Mouse (Mus musculus) kidney, embryonic 16.5 days (tissue): ENCODE results near the gene A4galt. TPM values are rescaled to one million over a fixed set of nuclear protein-coding genes. Genes with fewer than 3 reads are reported as not detected.
A peak's percentile ranks its signal among the peaks of the same experiment; 100 is the strongest.

Experiments used
- ATAC-seq: fragments of 200-750 bp; cut with Nextera tagmentation; 2 replicates; pipeline ENCODE4 v1.8.0; 2017; ENCODE audit warnings: moderate TSS enrichment; ENCODE audit not compliant: low FRiP score, low TSS enrichment
- H3K27ac ChIP-seq: fragments of 300-500 bp; sonication (generic); 2 replicates; pipeline ENCODE4 v1.5.1; 2014; ENCODE audit warnings: low read length
- H3K27me3 ChIP-seq: fragments of 300-500 bp; sonication (generic); 2 replicates; pipeline ENCODE4 v1.6.1; 2014; ENCODE audit warnings: low read length, control low read depth, mixed read lengths; ENCODE audit not compliant: insufficient read depth
- H3K36me3 ChIP-seq: fragments of 300-500 bp; sonication (generic); 2 replicates; pipeline ENCODE4 v1.6.1; 2014; ENCODE audit warnings: low read length, control low read depth, mixed read lengths; ENCODE audit not compliant: insufficient read depth
- H3K4me1 ChIP-seq: fragments of 300-500 bp; sonication (generic); 2 replicates; pipeline ENCODE4 v1.6.1; 2014; ENCODE audit warnings: low read length, control low read depth, mixed read lengths; ENCODE audit not compliant: insufficient read depth
- H3K4me2 ChIP-seq: fragments of 300-500 bp; sonication (generic); replicated peaks from 2 replicates; pipeline ENCODE4 v1.6.1; 2014; ENCODE audit warnings: low read depth, low read length
- H3K4me3 ChIP-seq: fragments of 300-500 bp; sonication (generic); 2 replicates; pipeline ENCODE4 v1.5.1; 2014; ENCODE audit warnings: mild to moderate bottlenecking, low read length
- H3K9ac ChIP-seq: fragments of 300-500 bp; sonication (generic); replicated peaks from 2 replicates; pipeline ENCODE4 v1.6.1; 2014; ENCODE audit warnings: low read length
- H3K9me3 ChIP-seq: fragments of 300-500 bp; sonication (generic); 2 replicates; pipeline ENCODE4 v1.6.1; 2016; ENCODE audit warnings: low read length, control low read depth
- WGBS: fragments of 180-500 bp; shearing (Covaris S2); extraction: QIAGEN DNeasy Blood & Tissue Kit; methylation state at CpG from one replicate; pipeline ENCODE4 v1.1.7; 2014; 5-methylcytosine and 5-hydroxymethylcytosine counted together
- polyA plus RNA-seq: library from polyadenylated mRNA; unstranded; fragments of >200 nt; fragmentation: Nextera tagmentation; extraction: Ambion mirVana; gene quantifications from 2 replicates; pipeline ENCODE4 v1.2.1, GENCODE M21; 2015

Gene A4galt
- polyA plus RNA-seq, 1 experiment from 2014 or later: 22.9 TPM

DNA sequence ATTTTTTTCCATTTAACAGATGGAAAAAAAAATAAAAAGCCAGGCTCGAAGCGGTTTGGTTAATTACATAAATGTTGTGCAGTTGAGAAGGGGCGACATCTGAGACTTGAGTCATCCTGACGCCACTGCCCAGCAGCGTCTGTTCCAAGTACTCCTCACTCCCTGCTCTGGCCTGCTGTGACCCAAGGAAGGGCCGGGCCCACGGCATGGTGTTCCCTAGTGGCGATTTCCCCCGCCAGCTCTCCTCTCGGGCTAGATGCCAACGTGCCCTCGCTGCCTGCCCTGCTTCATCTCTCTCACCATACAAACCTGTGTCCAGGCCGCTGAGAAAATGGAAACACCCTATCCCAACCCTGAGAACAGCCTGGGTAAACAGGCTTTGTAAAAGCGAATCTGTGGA, 486 bp upstream of the A4galt start:
- peak overlapping the region; percentile 92 for H3K4me2 ChIP-seq
- peak overlapping the region; percentile 69 for H3K4me3 ChIP-seq
- no peak for ATAC-seq

DNA sequence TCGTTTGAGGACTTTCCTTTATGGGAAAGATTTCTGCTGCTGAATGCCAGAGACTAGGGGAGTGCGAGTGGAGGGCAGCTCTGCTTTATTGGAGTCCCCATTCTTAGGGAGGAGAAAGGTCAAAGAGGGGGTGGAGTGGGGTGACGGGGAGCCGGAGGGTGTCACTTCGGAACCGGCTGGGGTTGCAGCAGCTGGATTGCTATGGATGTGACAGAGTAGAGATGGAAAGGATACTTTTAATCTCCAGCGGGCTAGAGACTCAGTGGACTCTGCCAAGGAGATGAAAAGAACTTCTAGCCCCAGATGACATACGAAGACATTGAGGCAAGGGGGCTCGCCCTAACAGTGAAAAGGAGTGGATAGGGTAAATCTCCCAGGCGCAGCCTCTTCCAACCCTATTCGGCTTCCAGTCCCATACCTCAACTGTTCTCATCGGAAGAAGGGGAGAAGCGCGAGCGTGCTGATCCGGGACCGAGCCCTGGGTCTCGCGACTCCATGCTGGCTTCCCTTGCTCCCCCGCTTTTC, 861 bp downstream of the A4galt start:
- Histone ChIP-seq H3K4me1 (peaks cover 13% of the 10 kb centered on the region; the same call in 1 of the 2 replicates), H3K9me3 (no peaks in the 10 kb centered on the region), H3K27ac (peak overlapping the region; percentile 65; the same call in 1 of the 2 replicates), H3K27me3 (peaks cover 16% of the 10 kb centered on the region), H3K4me2 (peak overlapping the region; percentile 92), H3K4me3 (peak overlapping the region; percentile 69), H3K9ac (peak overlapping the region; percentile 79), H3K36me3 (no peaks in the 10 kb centered on the region)
- ATAC-seq: no peak
- 1% methylated on average over 20 of the region's 20 CpGs for WGBS

More for the DNA sequence above, 486 bp upstream of the A4galt start:
- Histone ChIP-seq H3K4me1 (peaks cover 9% of the 10 kb centered on the region; the same call in 1 of the 2 replicates), H3K9me3 (no peaks in the 10 kb centered on the region), H3K36me3 (no peaks in the 10 kb centered on the region), H3K9ac (no peak overlapping the region), H3K27ac (no peak overlapping the region), H3K27me3 (peaks cover 16% of the 10 kb centered on the region)
- 63% methylated on average over 14 of the region's 14 CpGs for WGBS

DNA sequence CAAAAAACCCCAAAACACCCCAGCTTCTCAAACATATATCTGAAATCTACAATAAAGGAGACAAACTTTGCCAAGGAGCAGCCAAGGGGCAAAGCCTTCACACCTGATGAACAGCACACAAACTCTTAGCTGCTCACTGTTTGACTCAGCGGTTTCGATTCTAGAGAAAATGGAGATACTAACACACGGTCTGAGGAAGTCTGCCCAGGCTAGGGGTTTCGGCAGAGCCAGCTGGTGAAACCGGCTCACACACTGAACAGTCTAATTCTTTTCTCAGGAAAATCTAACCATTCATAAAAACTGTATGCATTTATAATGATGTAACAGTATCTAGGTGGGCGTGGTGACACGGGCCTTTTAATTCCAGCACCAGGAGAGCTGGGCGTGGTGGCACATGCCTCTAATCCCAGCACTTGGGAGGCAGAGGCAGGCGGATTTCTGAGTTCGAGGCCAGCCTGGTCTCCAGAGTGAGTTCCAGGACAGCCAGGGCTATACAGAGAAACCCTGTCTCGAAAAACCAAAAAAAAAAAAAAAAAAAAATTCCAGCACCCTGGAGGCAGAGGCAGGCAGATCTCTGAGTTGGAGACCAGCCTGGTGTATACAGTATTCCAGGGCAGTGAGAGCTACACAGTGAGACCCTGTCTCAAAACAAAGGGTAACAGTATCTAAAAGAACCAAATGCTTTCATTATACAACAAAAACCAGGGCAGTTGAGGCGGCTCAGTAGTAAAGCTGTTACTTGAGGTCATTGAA, 1.9 kb downstream of the A4galt start:
- Histone ChIP-seq H3K4me3 (peak overlapping the region; percentile 69), H3K36me3 (no peaks in the 10 kb centered on the region), H3K9me3 (no peaks in the 10 kb centered on the region), H3K4me2 (peak overlapping the region; percentile 92), H3K9ac (no peak overlapping the region; the same call in 1 of the 2 replicates), H3K4me1 (peaks cover 13% of the 10 kb centered on the region; the same call in 1 of the 2 replicates), H3K27ac (no peak overlapping the region), H3K27me3 (peaks cover 16% of the 10 kb centered on the region)
- ATAC-seq: no peak
- WGBS: 86% methylated on average over 12 of the region's 12 CpGs

DNA sequence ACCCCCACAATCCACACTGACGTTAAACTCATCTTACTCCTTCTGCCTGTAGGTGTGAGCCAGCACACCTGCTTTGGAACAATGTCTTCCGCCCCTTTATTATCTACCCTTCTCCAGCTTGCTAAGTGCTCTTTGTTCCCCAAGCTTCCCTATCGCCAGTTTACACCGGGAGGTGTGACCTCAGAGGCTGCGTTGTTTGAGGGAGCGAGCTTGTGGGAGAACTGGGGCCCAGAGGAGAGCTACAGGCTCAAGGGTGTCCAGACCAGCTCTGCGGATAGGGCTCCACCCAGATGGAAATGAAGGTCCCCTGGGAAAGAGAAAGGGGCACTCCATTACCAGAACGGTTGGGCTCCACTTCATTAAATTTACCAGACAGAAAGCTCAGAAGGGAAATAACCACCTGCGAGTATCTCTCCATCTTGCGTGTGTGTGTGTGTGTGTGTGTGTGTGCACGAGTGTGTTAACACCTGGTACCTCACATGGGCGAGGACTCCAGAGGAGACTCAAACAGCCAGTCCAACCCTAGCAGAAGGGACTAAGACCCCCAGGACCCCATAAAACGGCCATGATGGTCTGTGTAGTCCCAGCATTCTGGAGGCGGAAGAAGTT, 3.2 kb downstream of the A4galt start:
- Histone ChIP-seq H3K4me3 (no peak overlapping the region), H3K27ac (no peak overlapping the region), H3K9me3 (no peaks in the 10 kb centered on the region), H3K27me3 (peaks cover 16% of the 10 kb centered on the region), H3K36me3 (no peaks in the 10 kb centered on the region), H3K4me2 (no peak overlapping the region), H3K9ac (no peak overlapping the region), H3K4me1 (peaks cover 13% of the 10 kb centered on the region; the same call in 1 of the 2 replicates)
- no peak for ATAC-seq
- 58% methylated on average over 14 of the region's 14 CpGs for WGBS

DNA sequence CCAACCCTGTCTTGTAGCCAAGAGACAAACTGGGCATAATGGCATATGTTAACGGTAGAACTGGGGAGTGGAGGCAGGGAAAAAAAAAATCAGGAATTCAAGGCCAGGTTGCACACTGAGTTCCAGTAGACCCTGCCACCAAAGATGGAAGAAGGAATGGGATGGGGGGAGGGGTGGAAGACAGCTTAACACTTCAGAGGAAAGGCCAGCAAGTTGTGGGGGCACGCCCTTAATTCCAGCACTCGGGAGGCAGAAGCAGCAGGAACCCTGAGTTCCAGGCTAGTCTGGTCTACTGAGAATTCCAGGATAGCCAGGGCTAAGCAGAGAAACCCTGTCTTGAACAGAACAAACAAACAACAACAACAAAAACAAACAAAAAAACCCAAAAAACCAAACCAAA, 7.2 kb downstream of the A4galt start:
- ATAC-seq: no peak
- no peak overlapping the region for H3K27ac ChIP-seq
- no peaks in the 10 kb centered on the region for H3K9me3 ChIP-seq
- no peak overlapping the region for H3K4me3 ChIP-seq
- H3K36me3 ChIP-seq: no peaks in the 10 kb centered on the region
- H3K4me1 ChIP-seq: peaks cover 4% of the 10 kb centered on the region; the same call in 1 of the 2 replicates
- 64% methylated on average over 3 of the region's 3 CpGs for WGBS
- no peaks in the 10 kb centered on the region for H3K27me3 ChIP-seq
- H3K4me2 ChIP-seq: no peak overlapping the region
- no peak overlapping the region for H3K9ac ChIP-seq

DNA sequence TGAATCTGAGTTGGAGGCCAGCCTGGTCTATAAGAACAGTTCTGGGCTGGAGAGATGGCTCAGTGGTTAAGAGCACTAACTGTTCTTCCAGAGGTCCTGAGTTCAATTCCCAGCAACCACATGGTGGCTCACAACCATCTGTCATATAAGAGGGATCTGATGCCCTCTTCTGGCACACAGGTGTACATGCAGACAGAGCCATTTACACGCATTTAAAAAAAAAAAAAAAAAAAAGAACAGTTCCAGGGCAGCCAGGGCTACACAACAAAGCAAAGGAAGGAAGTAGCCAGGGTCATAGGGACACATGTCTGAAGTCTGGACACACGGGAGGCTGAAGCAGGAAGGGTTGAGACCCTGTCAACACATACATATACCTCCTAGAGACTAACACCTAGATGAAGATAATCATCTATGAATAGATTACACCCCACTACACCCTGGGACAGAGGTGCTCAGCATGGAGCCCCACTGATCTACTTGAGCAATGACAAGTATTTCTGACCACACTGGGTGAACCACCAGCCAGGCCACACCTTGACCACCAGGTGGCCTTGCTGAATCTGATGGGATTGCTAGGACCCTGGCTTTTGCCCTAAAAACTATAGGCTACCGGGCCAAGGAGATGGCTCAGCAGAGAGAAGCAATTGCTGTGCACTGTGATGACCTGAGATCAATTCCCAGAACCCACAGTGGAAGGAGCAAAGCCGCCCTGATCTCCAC, 9.5 kb downstream of the A4galt start:
- H3K27me3 ChIP-seq: no peaks in the 10 kb centered on the region
- no peak for ATAC-seq
- 83% methylated on average over 4 of the region's 4 CpGs for WGBS

DNA sequence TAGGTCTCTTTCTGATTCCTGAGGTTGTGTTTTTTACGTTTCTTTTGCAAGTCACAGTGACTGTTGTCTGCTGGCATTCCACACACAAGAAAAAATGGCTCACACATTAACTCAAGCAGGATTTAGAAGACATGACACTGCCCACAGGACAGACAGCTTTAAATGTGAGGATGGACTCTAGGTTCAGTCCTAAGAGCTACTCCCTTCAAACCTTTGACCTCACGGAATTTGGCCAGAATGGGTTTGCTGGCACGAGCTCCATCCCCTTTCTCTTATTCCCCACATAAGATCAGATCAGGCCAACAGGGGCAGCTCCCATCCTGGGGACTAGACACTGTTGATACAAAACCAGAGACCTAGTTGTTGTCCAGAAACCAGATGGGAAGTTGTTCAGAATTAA, 10.1 kb downstream of the A4galt start:
- Histone ChIP-seq H3K27ac (no peak overlapping the region), H3K9me3 (no peaks in the 10 kb centered on the region), H3K4me1 (0 out of 2 replicates have a peak, but pooled peaks cover 4% of the 10 kb centered on the region), H3K27me3 (no peaks in the 10 kb centered on the region), H3K4me2 (no peak overlapping the region), H3K4me3 (no peak overlapping the region), H3K9ac (no peak overlapping the region), H3K36me3 (no peaks in the 10 kb centered on the region)
- ATAC-seq: no peak
- WGBS: 64% methylated on average over 3 of the region's 3 CpGs

More for the DNA sequence above, 9.5 kb downstream of the A4galt start:
- H3K27ac ChIP-seq: no peak overlapping the region
- H3K4me3 ChIP-seq: no peak overlapping the region
- H3K4me2 ChIP-seq: no peak overlapping the region
- no peak overlapping the region for H3K9ac ChIP-seq
- H3K36me3 ChIP-seq: no peaks in the 10 kb centered on the region
- H3K4me1 ChIP-seq: peaks cover 7% of the 10 kb centered on the region; the same call in 1 of the 2 replicates
- H3K9me3 ChIP-seq: no peaks in the 10 kb centered on the region

DNA sequence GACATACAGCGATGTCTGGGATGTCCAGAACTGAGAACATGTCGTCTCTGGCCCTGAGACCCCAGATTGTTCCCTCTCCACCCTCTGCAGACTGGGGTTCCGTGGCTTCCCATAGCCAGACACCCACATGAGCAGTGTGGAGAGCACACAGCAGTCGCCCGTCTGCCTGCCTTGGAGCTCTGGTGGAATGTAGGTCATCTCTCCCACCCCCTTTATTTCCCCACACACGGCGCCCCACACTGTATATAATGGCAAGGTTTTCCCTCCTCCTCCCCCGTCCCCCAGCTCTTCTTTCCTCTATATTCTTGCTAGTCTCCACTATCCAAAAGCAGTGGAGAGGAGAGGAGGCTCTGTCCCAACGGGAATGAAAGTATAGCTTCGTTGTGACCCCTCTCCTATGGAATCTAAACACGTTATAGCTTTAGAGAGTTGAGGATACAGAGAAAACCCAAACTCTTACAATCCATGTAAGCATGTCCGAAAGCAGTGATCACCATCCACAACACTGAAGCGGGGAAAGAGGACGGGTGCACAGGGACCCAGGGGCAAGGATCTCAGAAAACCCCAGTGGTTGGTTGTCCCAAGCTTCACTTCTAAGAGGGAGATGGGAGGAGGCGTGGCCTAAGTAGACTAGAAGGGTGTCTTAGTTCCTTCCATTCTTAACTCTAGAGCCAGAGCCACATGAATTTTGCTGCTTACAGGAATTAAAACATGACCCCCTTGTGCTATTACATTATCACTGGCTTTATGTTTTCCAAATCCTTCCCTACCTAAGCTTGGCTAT, 13.9 kb downstream of the A4galt start:
- no peak overlapping the region for H3K4me2 ChIP-seq
- no peak overlapping the region for H3K9ac ChIP-seq
- no peak for ATAC-seq
- H3K27me3 ChIP-seq: no peaks in the 10 kb centered on the region
- no peaks in the 10 kb centered on the region for H3K36me3 ChIP-seq
- 68% methylated on average over 15 of the region's 15 CpGs for WGBS
- no peak overlapping the region for H3K4me3 ChIP-seq
- no peak overlapping the region for H3K27ac ChIP-seq
- H3K9me3 ChIP-seq: no peaks in the 10 kb centered on the region
- 0 out of 2 replicates have a peak, but pooled peaks cover 4% of the 10 kb centered on the region for H3K4me1 ChIP-seq

DNA sequence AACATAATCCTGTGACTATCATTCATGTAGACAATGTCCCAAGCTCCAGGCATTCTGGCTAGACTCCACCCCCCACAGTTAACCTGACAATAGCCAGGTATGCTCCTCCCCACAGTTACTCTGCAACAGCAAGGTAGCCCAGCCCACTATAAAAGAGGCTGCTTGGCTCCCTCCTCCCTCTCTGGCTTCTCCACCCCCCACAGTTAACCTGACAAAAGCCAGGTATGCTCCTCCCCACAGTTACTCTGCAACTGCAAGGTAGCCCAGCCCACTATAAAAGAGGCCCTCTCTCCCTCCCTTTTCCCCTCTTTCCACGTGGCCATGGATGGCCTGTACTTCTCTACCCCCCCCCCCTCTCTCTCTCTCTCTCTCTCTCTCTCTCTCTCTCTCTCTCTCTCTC, 14.8 kb downstream of the A4galt start:
- Histone ChIP-seq H3K9me3 (no peaks in the 10 kb centered on the region), H3K27ac (no peak overlapping the region), H3K4me3 (no peak overlapping the region), H3K4me2 (no peak overlapping the region), H3K36me3 (no peaks in the 10 kb centered on the region), H3K27me3 (no peaks in the 10 kb centered on the region), H3K4me1 (0 out of 2 replicates have a peak, but pooled peaks cover 4% of the 10 kb centered on the region), H3K9ac (no peak overlapping the region)
- no peak for ATAC-seq
- 0% methylated on average over 1 of the region's 1 CpGs for WGBS
